Mouse (Mus musculus): ENCODE results near the gene Fank1. TPM values are rescaled to one million over a fixed set of nuclear protein-coding genes. Genes with fewer than 3 reads are reported as not detected.

Fank1 gene
- polyA plus RNA-seq, 1 experiment from 2014 or later = not detected

- DNase-seq = no peak
- H3K4me2 ChIP-seq = no peak overlapping the region
- no peak overlapping the region for H3K4me3 ChIP-seq (replicated peaks)
- no peaks in the 10 kb centered on the region for H3K4me1 ChIP-seq (replicated peaks)
- no peaks in the 10 kb centered on the region for H3K27me3 ChIP-seq
- no peak for ATAC-seq (ENCODE audit: low read depth)
- H3K9me3 ChIP-seq (replicated peaks) = no peaks in the 10 kb centered on the region
- H3K36me3 ChIP-seq = no peaks in the 10 kb centered on the region
- 85% methylated on average over 14 of the region's 14 CpGs for WGBS (ENCODE audit: insufficient replicate concordance)
- H3K9ac ChIP-seq = no peak overlapping the region
- no peak overlapping the region for H3K27ac ChIP-seq
Observed at GRCm38 (mm10) chr7:133748753-133749152, 27.9 kb upstream of the Fank1 start.

DNA sequence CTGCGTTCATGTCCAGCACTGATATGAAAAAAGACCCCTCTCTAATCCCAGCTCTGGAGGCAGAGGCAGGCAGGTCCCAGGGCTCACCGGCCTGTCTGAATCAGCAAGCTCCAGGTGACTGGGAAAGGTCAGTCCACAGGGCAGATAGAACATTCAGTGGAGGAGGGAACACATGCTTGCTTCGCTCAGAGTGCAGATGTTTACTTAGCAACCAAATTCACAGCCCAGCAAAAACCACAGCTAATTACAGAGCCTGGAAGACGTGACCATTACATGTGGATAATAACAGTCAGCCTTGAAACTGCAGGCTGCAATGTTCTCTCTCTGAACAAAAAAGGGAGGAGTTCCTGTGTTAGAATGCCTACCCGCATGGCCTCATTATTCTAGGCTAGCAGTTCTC, 26.0 kb upstream of the Fank1 start:
- DNase-seq = no peak
- H3K36me3 ChIP-seq = no peaks in the 10 kb centered on the region
- no peak overlapping the region for H3K27ac ChIP-seq
- no peaks in the 10 kb centered on the region for H3K27me3 ChIP-seq
- no peak overlapping the region for H3K4me3 ChIP-seq (replicated peaks)
- H3K4me1 ChIP-seq (replicated peaks) = no peaks in the 10 kb centered on the region
- no peak for ATAC-seq (ENCODE audit: low read depth)
- no peaks in the 10 kb centered on the region for H3K9me3 ChIP-seq (replicated peaks)
- H3K4me2 ChIP-seq = no peak overlapping the region
- WGBS (ENCODE audit: insufficient replicate concordance) = 68% methylated on average over 5 of the region's 5 CpGs
- H3K9ac ChIP-seq = no peak overlapping the region

DNA sequence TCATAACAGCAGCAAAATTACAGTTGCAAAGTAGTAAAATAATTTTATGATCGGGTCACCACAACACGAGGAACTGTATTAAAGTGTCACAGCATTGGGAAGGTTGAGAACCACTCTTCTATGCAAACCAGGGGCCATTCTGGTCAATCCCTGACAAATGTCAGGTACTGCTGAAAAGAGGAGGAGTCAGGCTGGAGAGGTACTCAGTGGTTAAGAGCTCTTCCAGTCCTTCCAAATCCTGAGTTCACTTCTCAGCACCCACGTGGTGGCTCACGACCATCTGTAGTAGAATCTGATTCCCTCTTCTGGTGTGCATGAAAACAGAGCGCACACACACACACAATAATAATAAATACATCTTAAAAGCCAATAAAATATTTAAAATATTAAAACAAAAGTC, 25.5 kb upstream of the Fank1 start:
- DNase-seq = no peak
- H3K27ac ChIP-seq = no peak overlapping the region
- 69% methylated on average over 5 of the region's 5 CpGs for WGBS (ENCODE audit: insufficient replicate concordance)
- H3K4me3 ChIP-seq (replicated peaks) = no peak overlapping the region
- H3K36me3 ChIP-seq = no peaks in the 10 kb centered on the region
- no peak for ATAC-seq (ENCODE audit: low read depth)
- no peaks in the 10 kb centered on the region for H3K9me3 ChIP-seq (replicated peaks)
- no peaks in the 10 kb centered on the region for H3K27me3 ChIP-seq
- no peak overlapping the region for H3K4me2 ChIP-seq
- H3K4me1 ChIP-seq (replicated peaks) = no peaks in the 10 kb centered on the region
- H3K9ac ChIP-seq = no peak overlapping the region

DNA sequence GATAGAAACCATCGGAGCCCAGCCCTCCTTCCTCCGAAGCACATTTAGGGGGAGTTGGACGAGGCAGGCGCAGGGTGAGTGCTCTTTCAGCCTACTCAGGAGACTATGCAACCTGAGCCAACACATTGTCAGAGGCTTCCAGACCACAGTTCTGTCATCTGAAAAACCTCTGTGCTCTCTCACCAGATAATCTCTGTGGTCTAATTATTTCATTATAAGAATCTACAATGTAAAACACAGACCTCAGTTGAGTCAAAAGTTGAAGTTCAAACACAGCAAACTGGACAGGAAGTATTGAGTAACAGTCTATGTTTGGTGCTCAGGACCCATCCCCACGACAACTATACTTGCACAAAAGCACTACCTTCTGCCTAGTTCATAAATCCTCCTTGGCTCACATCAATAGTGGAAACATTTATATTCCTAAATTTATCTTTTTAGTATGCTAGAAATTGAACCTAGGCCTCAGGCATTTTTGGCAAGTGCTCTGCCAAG, 18.7 kb upstream of the Fank1 start:
- H3K4me2 ChIP-seq = no peak overlapping the region
- no peak for DNase-seq
- no peak overlapping the region for H3K27ac ChIP-seq
- H3K4me1 ChIP-seq (replicated peaks) = peaks cover 11% of the 10 kb centered on the region; the same call in 1 of the 2 replicates
- H3K36me3 ChIP-seq = peaks cover 6% of the 10 kb centered on the region; the same call in 1 of the 2 replicates
- no peaks in the 10 kb centered on the region for H3K9me3 ChIP-seq (replicated peaks)
- no peaks in the 10 kb centered on the region for H3K27me3 ChIP-seq
- no peak overlapping the region for H3K4me3 ChIP-seq (replicated peaks)
- WGBS (ENCODE audit: insufficient replicate concordance) = 64% methylated on average over 5 of the region's 5 CpGs
- no peak overlapping the region for H3K9ac ChIP-seq
- ATAC-seq (ENCODE audit: low read depth) = no peak

DNA sequence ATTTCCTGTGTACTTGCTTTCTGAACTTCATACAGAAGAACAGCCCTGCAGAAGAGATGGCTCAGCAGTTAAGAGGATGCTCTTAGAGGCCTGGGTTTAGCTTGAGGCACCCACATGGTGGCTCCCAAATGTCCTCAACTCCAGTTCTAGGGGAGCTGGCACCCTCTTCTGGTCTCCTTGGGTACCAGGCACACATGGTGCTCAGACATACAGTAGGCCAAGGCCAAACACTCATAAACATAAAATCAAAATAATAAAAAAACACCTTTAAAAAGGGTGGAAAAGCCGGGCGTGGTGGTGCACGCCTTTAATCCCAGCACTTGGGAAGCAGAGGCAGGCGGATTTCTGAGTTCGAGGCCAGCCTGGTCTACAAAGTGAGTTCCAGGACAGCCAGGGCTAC, 17.9 kb upstream of the Fank1 start:
- Histone ChIP-seq H3K27me3 (no peaks in the 10 kb centered on the region), H3K9me3 (replicated peaks) (no peaks in the 10 kb centered on the region), H3K27ac (no peak overlapping the region), H3K4me1 (replicated peaks) (peaks cover 11% of the 10 kb centered on the region; the same call in 1 of the 2 replicates), H3K9ac (no peak overlapping the region), H3K4me3 (replicated peaks) (no peak overlapping the region), H3K36me3 (peaks cover 6% of the 10 kb centered on the region; the same call in 1 of the 2 replicates), H3K4me2 (no peak overlapping the region)
- 83% methylated on average over 5 of the region's 5 CpGs for WGBS (ENCODE audit: insufficient replicate concordance)
- no peak for DNase-seq
- ATAC-seq (ENCODE audit: low read depth) = no peak

DNA sequence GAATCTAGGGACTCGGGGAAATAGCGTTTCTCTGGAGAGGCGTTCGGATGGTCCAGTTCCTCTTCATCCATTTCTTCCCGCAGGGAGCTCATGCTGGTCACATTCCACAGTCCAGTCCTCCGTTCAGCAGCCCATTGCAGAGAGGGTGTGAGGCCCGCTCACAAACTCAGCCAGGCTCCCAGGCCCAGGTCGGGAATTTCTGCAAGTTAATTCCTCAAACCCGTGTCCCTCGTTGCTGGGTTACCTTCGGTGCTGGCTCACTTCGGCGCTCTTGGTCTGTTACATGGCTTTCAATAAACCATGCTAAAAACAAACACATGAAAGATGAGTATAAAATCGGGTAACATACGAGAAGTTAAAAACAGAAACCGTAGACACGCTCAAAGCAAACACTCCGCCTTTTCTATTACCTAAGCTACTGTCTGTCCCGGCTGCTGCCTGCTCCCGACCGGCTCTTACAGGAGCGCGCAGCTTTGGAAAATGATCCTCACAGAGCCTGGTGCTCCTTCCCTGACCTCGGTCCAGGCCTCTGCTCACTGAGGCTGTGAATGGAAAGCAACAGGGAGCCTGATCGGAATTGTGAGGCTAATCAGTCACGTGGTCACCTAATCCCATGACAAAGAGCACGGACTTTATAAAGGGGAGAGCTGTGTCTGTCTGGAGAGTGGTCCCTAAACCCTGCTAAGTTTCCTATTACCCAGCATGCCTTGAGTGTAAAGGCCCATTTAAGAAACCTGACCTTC, 16.9 kb upstream of the Fank1 start:
- no peaks in the 10 kb centered on the region for H3K9me3 ChIP-seq (replicated peaks)
- peaks cover 6% of the 10 kb centered on the region; the same call in 1 of the 2 replicates for H3K36me3 ChIP-seq
- no peak overlapping the region for H3K9ac ChIP-seq
- ATAC-seq (ENCODE audit: low read depth) = no peak
- 56% methylated on average over 27 of the region's 27 CpGs for WGBS (ENCODE audit: insufficient replicate concordance)
- H3K27ac ChIP-seq = no peak overlapping the region
- H3K4me3 ChIP-seq (replicated peaks) = no peak overlapping the region
- 0 out of 2 replicates have a peak overlapping the region, but pooled peaks have one; percentile 4 for H3K4me2 ChIP-seq
- H3K4me1 ChIP-seq (replicated peaks) = peaks cover 11% of the 10 kb centered on the region; the same call in 1 of the 2 replicates
- no peaks in the 10 kb centered on the region for H3K27me3 ChIP-seq
- DNase-seq = no peak

DNA sequence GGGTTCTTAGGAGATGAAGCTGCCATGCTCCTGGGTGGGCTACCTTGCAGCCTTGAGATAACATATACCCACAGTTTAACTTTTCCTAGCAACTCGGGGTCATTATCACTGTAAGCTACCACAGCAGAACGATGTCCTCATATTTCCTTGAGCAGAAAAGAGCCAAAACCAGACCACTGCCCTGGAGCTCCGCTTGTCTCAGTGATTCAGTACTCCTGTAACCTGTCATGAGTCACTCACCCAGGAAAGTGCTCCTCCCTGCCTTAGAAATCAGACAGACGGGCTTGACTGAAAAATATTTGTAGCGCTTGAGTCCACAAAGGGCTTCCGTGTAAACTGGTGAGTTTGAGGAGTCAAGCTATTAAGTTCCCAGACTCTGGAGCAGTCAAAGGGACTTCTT, 14.0 kb upstream of the Fank1 start:
- WGBS (ENCODE audit: insufficient replicate concordance) = 65% methylated on average over 6 of the region's 6 CpGs
- peaks cover 11% of the 10 kb centered on the region; the same call in 1 of the 2 replicates for H3K4me1 ChIP-seq (replicated peaks)
- no peaks in the 10 kb centered on the region for H3K9me3 ChIP-seq (replicated peaks)
- no peak overlapping the region for H3K27ac ChIP-seq
- no peak for DNase-seq
- no peak overlapping the region for H3K4me3 ChIP-seq (replicated peaks)
- peak; percentile 20; the same call in 1 of the 2 replicates for ATAC-seq (ENCODE audit: low read depth)
- H3K4me2 ChIP-seq = no peak overlapping the region
- no peaks in the 10 kb centered on the region for H3K27me3 ChIP-seq
- H3K9ac ChIP-seq = no peak overlapping the region
- H3K36me3 ChIP-seq = peaks cover 6% of the 10 kb centered on the region; the same call in 1 of the 2 replicates

DNA sequence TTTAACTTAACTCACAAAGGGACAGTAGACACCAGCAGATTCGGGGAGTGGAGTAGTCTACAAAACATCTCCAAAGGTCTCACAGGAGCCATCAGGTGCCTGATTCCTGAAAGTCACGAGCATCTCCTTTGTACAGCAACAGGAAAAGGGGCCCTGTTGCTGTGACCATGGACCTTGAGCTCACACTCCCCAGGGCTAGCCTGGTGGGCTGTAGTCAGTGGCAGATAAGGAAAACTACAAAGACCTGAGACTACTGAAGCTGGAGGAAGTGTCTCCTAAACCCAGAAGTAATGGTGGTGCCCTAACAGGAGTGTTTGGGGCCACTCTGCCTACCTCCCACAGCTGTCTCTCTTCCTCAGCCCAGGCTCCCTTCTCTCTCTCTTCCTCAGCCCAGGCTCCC, 12.2 kb upstream of the Fank1 start:
- no peak for DNase-seq
- Histone ChIP-seq H3K9me3 (replicated peaks) (no peaks in the 10 kb centered on the region), H3K36me3 (peaks cover 2% of the 10 kb centered on the region; the same call in 1 of the 2 replicates), H3K9ac (no peak overlapping the region), H3K4me3 (replicated peaks) (no peak overlapping the region), H3K4me2 (no peak overlapping the region), H3K27me3 (no peaks in the 10 kb centered on the region), H3K4me1 (replicated peaks) (peaks cover 5% of the 10 kb centered on the region; the same call in 1 of the 2 replicates), H3K27ac (no peak overlapping the region)
- no peak for ATAC-seq (ENCODE audit: low read depth)
- WGBS (ENCODE audit: insufficient replicate concordance) = 58% methylated on average over 2 of the region's 2 CpGs

GRCm38 (mm10) chr7:133765240-133765848, 11.3 kb upstream of the Fank1 start:
- Histone ChIP-seq H3K9me3 (replicated peaks) (no peaks in the 10 kb centered on the region), H3K9ac (no peak overlapping the region), H3K27ac (no peak overlapping the region), H3K4me2 (no peak overlapping the region), H3K4me1 (replicated peaks) (peaks cover 5% of the 10 kb centered on the region; the same call in 1 of the 2 replicates), H3K27me3 (no peaks in the 10 kb centered on the region), H3K4me3 (replicated peaks) (no peak overlapping the region), H3K36me3 (no peaks in the 10 kb centered on the region)
- no peak for DNase-seq
- WGBS (ENCODE audit: insufficient replicate concordance) = 69% methylated on average over 10 of the region's 10 CpGs
- ATAC-seq (ENCODE audit: low read depth) = no peak

- Histone ChIP-seq H3K36me3 (no peaks in the 10 kb centered on the region), H3K27ac (no peak overlapping the region), H3K27me3 (no peaks in the 10 kb centered on the region), H3K4me3 (replicated peaks) (no peak overlapping the region), H3K4me1 (replicated peaks) (peaks cover 5% of the 10 kb centered on the region; the same call in 1 of the 2 replicates), H3K9me3 (replicated peaks) (no peaks in the 10 kb centered on the region), H3K4me2 (no peak overlapping the region), H3K9ac (no peak overlapping the region)
- no peak for ATAC-seq (ENCODE audit: low read depth)
- 86% methylated on average over 13 of the region's 13 CpGs for WGBS (ENCODE audit: insufficient replicate concordance)
- no peak for DNase-seq
Observed at GRCm38 (mm10) chr7:133765849-133766243, 10.8 kb upstream of the Fank1 start.

- no peaks in the 10 kb centered on the region for H3K27me3 ChIP-seq
- DNase-seq (no peak), ATAC-seq (ENCODE audit: low read depth) (no peak)
- no peaks in the 10 kb centered on the region for H3K4me1 ChIP-seq (replicated peaks)
- H3K4me2 ChIP-seq = no peak overlapping the region
- H3K27ac ChIP-seq = no peak overlapping the region
- H3K9ac ChIP-seq = no peak overlapping the region
- 68% methylated on average over 4 of the region's 4 CpGs for WGBS (ENCODE audit: insufficient replicate concordance)
- H3K4me3 ChIP-seq (replicated peaks) = no peak overlapping the region
- no peaks in the 10 kb centered on the region for H3K9me3 ChIP-seq (replicated peaks)
- no peaks in the 10 kb centered on the region for H3K36me3 ChIP-seq
Observed at GRCm38 (mm10) chr7:133768027-133768426, 8.6 kb upstream of the Fank1 start.

All from liver, embryonic 13.5 days (tissue).